Mouse (Mus musculus) NIH3T3 (cell line): ENCODE measurements around the gene Ctla2a.
"Not testable (repeated sequence)": the region's sequence is repeated elsewhere in the genome, so short reads cannot be mapped to it uniquely, and the experiment has no call there.

Experiments used
- DNase-seq: peaks from one replicate; pipeline ENCODE4 v3.0.0-alpha.2; 2012; ENCODE audit warnings: low read depth

The Ctla2a gene

DNA sequence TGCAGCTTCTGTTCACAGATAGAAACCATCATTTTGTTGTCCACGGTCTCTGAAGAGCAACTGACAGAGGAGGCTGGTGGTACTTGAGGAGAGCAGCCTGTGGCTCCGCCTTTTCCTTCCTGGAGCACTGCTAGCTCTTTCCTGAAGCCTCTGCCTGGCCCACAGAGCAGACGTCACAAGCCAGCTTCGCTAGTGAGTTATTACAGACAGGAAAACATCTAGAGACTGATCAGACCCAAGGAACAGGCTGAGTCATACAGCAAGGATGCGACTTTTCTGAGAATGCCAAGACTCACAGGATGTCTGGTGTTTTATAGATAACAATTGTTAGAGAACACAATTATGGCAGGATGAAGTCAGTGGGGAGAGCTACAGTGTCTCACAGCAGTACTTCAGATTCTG is at the start of gene Ctla2a, which contains the start of gene Gm49391:
TSS of gene Ctla2a (minus strand) at position 126 of the 402 bp plus-strand sequence.
TSS of gene Gm49391 (minus strand) at position 72 of the 402 bp plus-strand sequence.
- peak; percentile 54 for DNase-seq

DNA sequence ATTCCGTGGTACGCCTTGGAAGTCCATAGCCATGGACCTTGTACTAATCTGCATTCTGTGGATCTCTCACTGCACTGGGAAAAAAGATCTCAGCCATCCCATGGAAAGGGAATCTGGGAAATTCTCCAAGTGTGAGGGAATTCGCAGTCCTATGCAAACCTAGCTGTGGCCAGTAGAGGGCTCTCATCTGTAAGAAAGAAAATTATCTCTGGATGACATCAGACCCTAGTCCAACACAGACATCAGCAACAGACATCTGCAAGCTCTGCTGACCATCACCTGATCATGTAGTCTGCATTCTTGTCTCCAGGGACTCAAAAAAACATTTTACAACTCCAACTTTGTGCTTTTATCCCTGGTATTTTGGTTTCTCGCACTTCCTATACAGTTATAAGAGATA is 35.9 kb upstream of the Ctla2a start:
- peak; percentile 39 for DNase-seq

DNA sequence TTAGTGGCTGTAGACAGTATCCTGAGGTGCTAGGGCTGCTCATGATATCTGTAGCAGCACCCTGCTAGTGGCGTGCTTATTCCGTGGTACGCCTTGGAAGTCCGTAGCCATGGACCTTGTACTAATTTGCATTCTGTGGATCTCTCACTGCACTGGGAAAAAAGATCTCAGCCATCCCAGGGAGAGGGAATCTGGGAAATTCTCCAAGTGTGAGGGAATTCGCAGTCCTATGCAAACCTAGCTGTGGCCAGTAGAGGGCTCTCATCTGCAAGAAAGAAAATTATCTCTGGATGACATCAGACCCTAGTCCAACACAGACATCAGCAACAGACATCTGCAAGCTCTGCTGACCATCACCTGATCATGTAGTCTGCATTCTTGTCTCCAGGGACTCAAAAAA is 27.6 kb upstream of the Ctla2a start:
- not testable (repeated sequence) for DNase-seq

DNA sequence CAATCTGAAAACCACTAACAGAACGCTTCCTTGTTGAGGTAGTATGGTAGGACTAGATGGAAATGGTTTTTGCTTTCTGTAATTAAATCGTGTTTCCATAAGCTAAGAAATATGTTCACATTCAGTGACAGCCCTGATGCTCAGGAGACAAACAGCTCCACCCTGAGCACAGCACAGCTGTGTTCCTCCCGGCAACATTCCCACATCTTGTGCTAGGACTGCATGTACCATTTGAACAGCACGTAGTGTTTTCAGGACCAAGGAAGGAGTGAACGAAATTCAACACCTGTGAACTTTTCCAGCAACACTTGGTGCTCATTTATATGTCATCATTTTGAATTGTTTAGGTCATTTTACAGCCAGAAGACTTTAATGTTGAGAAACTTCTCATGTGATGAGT is 25.3 kb upstream of the Ctla2a start:
- peak; percentile 13 for DNase-seq

DNA sequence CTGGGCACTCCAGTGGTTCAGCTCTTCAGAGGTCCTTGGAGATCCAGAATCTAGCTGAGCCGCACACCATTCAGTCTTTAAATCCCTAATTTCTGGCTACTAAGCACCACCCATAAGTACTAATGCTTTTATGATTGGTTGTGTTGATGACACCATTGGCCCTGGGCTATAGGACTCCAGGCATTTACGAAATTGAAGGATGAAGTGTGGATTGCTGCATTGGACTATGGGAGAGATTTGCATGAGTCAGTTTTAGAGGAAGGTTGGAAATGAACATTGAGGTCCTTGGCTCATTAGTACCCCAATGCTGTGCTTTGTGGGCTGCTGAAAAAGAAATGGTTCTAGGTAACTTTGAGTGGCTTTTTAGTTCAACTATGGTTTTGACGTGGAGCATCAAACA is 5.5 kb upstream of the Ctla2a start, which contains the start of gene Tpbpa:
TSS of gene Tpbpa (minus strand) at position 101 of the 400 bp plus-strand sequence.
- DNase-seq: not testable (repeated sequence)

DNA sequence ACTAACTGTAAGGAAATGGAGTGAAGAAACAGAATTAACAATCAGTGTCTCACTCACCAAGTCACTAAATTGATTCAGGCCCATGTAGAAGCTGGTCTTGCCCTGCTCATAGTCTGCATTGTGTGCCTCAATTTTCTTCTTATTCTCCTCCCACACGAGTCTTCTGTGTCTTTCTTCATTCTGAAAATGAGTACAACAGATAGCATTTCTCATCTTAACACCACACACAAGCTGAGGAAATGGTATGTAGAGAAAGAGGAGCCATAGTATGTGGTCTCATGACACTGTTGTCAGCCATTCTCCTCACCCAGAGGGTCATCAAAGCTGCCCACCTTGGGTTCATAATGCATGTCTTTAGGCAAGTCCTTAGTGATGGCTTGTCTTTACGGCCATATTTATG is 935 bp downstream of the Ctla2a start, which contains the start of gene Gm49393:
TSS of gene Gm49393 (minus strand) at position 101 of the 400 bp plus-strand sequence.
- not testable (repeated sequence) for DNase-seq

DNA sequence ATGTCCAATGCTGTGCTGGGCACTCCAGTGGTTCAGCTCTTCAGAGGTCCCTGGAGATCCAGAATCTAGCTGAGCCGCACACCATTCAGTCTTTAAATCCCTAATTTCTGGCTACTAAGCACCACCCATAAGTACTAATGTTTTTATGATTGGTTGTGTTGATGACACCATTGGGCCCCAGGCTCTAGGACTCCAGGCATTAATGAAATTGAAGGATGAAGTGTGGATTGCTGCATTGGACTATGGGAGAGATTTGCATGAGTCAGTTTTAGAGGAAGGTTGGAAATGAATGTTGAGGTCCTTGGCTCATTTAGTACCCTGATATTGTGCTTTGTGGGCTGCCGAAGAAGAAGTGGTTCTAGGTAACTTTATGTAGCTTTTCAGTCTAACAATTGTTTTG is 31.6 kb downstream of the Ctla2a start, which contains the start of gene Tpbpb:
TSS of gene Tpbpb (minus strand) at position 101 of the 400 bp plus-strand sequence.
- not testable (repeated sequence) for DNase-seq

DNA sequence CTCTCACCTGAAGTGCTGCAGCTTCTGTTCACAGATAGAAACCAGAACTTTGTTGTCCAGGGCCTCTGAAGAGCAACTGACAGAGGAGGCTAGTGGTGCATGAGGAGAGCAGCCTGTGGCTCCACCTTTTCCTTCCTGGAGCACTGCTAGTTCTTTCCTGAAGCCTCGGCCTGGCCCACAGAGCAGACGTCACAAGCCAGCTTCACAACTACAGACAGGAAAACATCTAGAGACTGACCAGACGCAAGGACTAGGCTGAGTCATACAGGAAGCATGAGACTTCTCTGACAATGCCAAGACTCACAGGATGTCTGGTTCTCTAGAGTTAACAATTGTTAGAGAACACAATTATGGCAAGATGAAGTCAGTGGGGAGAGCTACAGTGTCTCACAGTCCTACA is 39.1 kb downstream of the Ctla2a start, which contains the start of gene Ctla2b:
TSS of gene Ctla2b (minus strand) at position 120 of the 400 bp plus-strand sequence.
- DNase-seq: peak; percentile 64

DNA sequence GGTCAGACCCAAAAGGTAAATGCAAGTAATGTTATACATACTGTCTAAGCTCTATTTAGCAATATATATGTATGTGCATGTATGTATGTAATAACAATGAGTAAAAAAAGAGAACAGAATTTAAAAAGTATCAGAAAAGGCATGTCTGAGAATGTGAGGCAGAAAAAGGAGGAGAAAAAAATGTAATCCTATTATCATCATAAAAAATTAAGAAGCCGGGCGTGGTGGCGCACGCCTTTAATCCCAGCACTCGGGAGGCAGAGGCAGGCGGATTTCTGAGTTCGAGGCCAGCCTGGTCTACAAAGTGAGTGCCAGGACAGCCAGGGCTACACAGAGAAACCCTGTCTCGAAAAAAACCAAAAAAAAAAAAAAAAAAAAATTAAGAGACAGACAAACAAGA is 39.6 kb downstream of the Ctla2a start, which contains the start of gene Gm49392:
TSS of gene Gm49392 (minus strand) at position 101 of the 400 bp plus-strand sequence.
- DNase-seq: not testable (repeated sequence)

DNA sequence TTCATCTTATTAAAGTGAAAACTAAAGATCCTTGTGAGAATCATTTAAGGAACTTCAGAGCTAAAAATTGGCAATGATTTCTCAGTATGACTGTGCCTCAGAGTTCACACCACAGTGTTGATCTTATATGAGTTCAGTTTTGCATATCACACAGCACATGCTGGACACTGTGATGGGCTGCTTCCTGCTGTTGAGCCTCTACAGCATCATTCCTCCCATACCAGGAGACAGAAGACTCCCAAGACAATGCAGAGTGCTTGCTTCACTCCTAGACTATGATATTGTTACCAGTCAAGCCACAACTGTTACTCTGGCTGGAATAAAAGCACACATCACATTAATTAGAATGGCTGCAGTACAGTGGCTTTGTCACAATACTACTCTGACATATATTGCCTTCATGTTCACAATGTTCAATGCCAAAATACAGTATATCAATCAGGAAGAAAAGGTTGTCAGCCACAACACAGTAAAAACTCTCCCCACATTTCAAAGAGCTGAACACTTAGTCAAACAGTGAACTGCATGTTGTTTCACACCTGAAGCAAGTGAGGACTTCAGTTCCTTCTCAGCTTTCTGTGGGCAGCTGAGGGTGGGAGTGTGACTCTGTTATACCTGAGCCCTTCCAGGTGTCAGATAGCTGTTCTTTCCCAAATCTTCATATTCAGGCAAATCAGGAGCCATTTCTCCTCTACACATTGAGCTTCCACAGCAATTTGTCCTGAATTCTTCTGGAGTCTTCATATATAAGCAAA is 40.8 kb downstream of the Ctla2a start:
- DNase-seq: no peak

DNA sequence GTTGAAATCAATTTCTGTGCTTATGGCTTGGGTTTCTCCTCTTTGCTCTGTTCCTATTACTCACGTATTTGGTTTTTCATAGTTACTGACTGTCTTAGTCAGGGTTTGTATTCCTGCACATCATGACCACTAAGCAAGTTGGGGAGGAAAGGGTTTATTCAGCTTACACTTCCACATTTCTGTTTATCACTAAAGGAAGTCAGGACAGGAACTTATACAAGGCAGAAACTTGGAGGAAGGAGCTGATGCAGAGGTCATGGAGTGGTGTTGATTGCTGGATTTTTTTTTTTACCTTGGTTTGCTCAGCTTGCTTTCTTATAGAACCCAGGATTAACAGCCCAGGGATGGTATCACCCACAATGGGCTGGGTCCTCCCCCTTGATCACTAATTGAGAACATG is 44.1 kb downstream of the Ctla2a start:
- DNase-seq: no peak
